Mouse (Mus musculus) testis, adult 2 months (tissue): ENCODE data around the gene Kif23.

ENCODE experiments used
- CTCF ChIP-seq: fragments of 200-500 bp; IDR thresholded peaks from 2 replicates; pipeline ENCODE4 v1.5.1; 2012; ENCODE audit warnings: low read depth, mild to moderate bottlenecking, inconsistent platforms, low read length, moderate library complexity; ENCODE audit not compliant: control insufficient read depth, insufficient read depth, insufficient replicate concordance
- POLR2A ChIP-seq: fragments of 200-500 bp; IDR thresholded peaks from 2 replicates; pipeline ENCODE4 v1.6.1; 2012; ENCODE audit warnings: low read depth, mild to moderate bottlenecking, inconsistent platforms, low read length, moderate library complexity; ENCODE audit not compliant: control insufficient read depth

- no peak for TF ChIP-seq CTCF
- no peak for TF ChIP-seq POLR2A
These were observed 41.0 kb downstream of the Kif23 start for GRCm38 (mm10) chr9:61905576-61905975.
